Mouse (Mus musculus) megakaryocyte, embryonic 14.5 days (primary cell): ENCODE data around the gene Mab21l1. TPM values are rescaled to one million over a fixed set of nuclear protein-coding genes. Genes with fewer than 3 reads are reported as not detected.

ENCODE experiments used
- H3K27me3 ChIP-seq: replicated peaks from 2 replicates; pipeline ENCODE3; 2012; ENCODE audit warnings: inconsistent platforms
- H3K36me3 ChIP-seq: replicated peaks from 2 replicates; pipeline ENCODE3; 2012; ENCODE audit warnings: low read length, inconsistent platforms, mixed read lengths
- H3K4me1 ChIP-seq: 2 replicates; pipeline ENCODE4 v1.6.1; 2012; ENCODE audit warnings: inconsistent platforms
- H3K4me3 ChIP-seq: replicated peaks from 2 replicates; pipeline ENCODE3; 2012; ENCODE audit warnings: moderate library complexity, mild to moderate bottlenecking, inconsistent platforms
- H3K9me3 ChIP-seq: 2 replicates; pipeline ENCODE4 v1.6.1; 2012; ENCODE audit warnings: inconsistent platforms
- FLI1 ChIP-seq: IDR thresholded peaks from 2 replicates; pipeline ENCODE4 v1.6.1; 2012; ENCODE audit warnings: low read length, inconsistent platforms, mixed read lengths
- GATA1 ChIP-seq: IDR thresholded peaks from 3 replicates; pipeline ENCODE4 v1.6.1; 2012; ENCODE audit warnings: mixed read lengths, low read length, inconsistent platforms, borderline replicate concordance
- polyA plus RNA-seq: library from polyadenylated mRNA; stranded (reverse); fragments of >175 nt; gene quantifications from 2 replicates; pipeline ENCODE4 v1.2.3, GENCODE M21; 2012; ENCODE audit warnings: low replicate concordance; ENCODE audit not compliant: insufficient read depth

Mab21l1 gene
- polyA plus RNA-seq, 1 experiment: not detected

- H3K9me3 ChIP-seq: no peaks in the 10 kb centered on the region
- no peaks in the 10 kb centered on the region for H3K36me3 ChIP-seq
- no peaks in the 10 kb centered on the region for H3K27me3 ChIP-seq
- H3K4me1 ChIP-seq: 0 out of 2 replicates have a peak, but pooled peaks cover 3% of the 10 kb centered on the region
- no peak overlapping the region for H3K4me3 ChIP-seq
- TF ChIP-seq FLI1 (no peak), GATA1 (no peak)
Measured at GRCm38 (mm10) chr3:55754981-55755608, 27.2 kb upstream of the Mab21l1 start.

- TF ChIP-seq GATA1 (no peak), FLI1 (no peak)
- H3K4me3 ChIP-seq: no peak overlapping the region
- 0 out of 2 replicates have a peak, but pooled peaks cover 3% of the 10 kb centered on the region for H3K4me1 ChIP-seq
- H3K9me3 ChIP-seq: no peaks in the 10 kb centered on the region
- no peaks in the 10 kb centered on the region for H3K36me3 ChIP-seq
- H3K27me3 ChIP-seq: no peaks in the 10 kb centered on the region
Measured at GRCm38 (mm10) chr3:55755805-55756601, 26.3 kb upstream of the Mab21l1 start.

GRCm38 (mm10) chr3:55756602-55757190, 25.6 kb upstream of the Mab21l1 start:
- Histone ChIP-seq H3K27me3 (no peaks in the 10 kb centered on the region), H3K9me3 (no peaks in the 10 kb centered on the region), H3K4me3 (no peak overlapping the region), H3K36me3 (no peaks in the 10 kb centered on the region), H3K4me1 (0 out of 2 replicates have a peak, but pooled peaks cover 3% of the 10 kb centered on the region)
- TF ChIP-seq GATA1 (no peak), FLI1 (no peak)

- Histone ChIP-seq H3K36me3 (no peaks in the 10 kb centered on the region), H3K4me3 (no peak overlapping the region), H3K9me3 (no peaks in the 10 kb centered on the region), H3K4me1 (0 out of 2 replicates have a peak, but pooled peaks cover 3% of the 10 kb centered on the region), H3K27me3 (no peaks in the 10 kb centered on the region)
- TF ChIP-seq FLI1: no peak
- TF ChIP-seq GATA1: no peak
Measured at GRCm38 (mm10) chr3:55758297-55758696, 24.0 kb upstream of the Mab21l1 start.

- H3K4me1 ChIP-seq: peaks cover 12% of the 10 kb centered on the region
- TF ChIP-seq FLI1 (no peak), GATA1 (no peak)
- peaks cover 4% of the 10 kb centered on the region; the same call in 1 of the 2 replicates for H3K9me3 ChIP-seq
- no peak overlapping the region for H3K4me3 ChIP-seq
- no peaks in the 10 kb centered on the region for H3K36me3 ChIP-seq
- peaks cover 9% of the 10 kb centered on the region for H3K27me3 ChIP-seq
Measured at GRCm38 (mm10) chr3:55763591-55763990, 18.7 kb upstream of the Mab21l1 start.

GRCm38 (mm10) chr3:55768654-55769053, 13.7 kb upstream of the Mab21l1 start:
- peaks cover 4% of the 10 kb centered on the region; the same call in 1 of the 2 replicates for H3K9me3 ChIP-seq
- peaks cover 14% of the 10 kb centered on the region for H3K27me3 ChIP-seq
- H3K4me3 ChIP-seq: no peak overlapping the region
- no peaks in the 10 kb centered on the region for H3K36me3 ChIP-seq
- H3K4me1 ChIP-seq: peaks cover 12% of the 10 kb centered on the region
- TF ChIP-seq GATA1 (no peak), FLI1 (no peak)

GRCm38 (mm10) chr3:55769308-55769707, 13.0 kb upstream of the Mab21l1 start:
- Histone ChIP-seq H3K4me3 (no peak overlapping the region), H3K9me3 (peaks cover 4% of the 10 kb centered on the region; the same call in 1 of the 2 replicates), H3K27me3 (peaks cover 14% of the 10 kb centered on the region), H3K36me3 (no peaks in the 10 kb centered on the region), H3K4me1 (peaks cover 12% of the 10 kb centered on the region)
- TF ChIP-seq GATA1 (no peak), FLI1 (no peak)

- Histone ChIP-seq H3K27me3 (peaks cover 11% of the 10 kb centered on the region), H3K36me3 (no peaks in the 10 kb centered on the region), H3K4me1 (peaks cover 3% of the 10 kb centered on the region; the same call in 1 of the 2 replicates), H3K4me3 (no peak overlapping the region), H3K9me3 (no peaks in the 10 kb centered on the region)
- TF ChIP-seq GATA1 (no peak), FLI1 (no peak)
Measured at GRCm38 (mm10) chr3:55774203-55774602, 8.1 kb upstream of the Mab21l1 start.

GRCm38 (mm10) chr3:55775245-55775644, 7.1 kb upstream of the Mab21l1 start:
- Histone ChIP-seq H3K27me3 (peaks cover 19% of the 10 kb centered on the region), H3K36me3 (no peaks in the 10 kb centered on the region), H3K9me3 (peaks cover 2% of the 10 kb centered on the region; the same call in 1 of the 2 replicates), H3K4me1 (peaks cover 7% of the 10 kb centered on the region), H3K4me3 (no peak overlapping the region)
- no peak for TF ChIP-seq FLI1
